Mouse (Mus musculus): ENCODE measurements at regions not wholly inside any gene's neighbourhood (a gene's known extent, or its start where the extent isn't known, plus 50 kb on each side); places are given as distances from the start of the nearest gene placed in this dataset.
"Not testable (repeated sequence)": the region's sequence is repeated elsewhere in the genome, so short reads cannot be mapped to it uniquely, and the experiment has no call there.

DNA sequence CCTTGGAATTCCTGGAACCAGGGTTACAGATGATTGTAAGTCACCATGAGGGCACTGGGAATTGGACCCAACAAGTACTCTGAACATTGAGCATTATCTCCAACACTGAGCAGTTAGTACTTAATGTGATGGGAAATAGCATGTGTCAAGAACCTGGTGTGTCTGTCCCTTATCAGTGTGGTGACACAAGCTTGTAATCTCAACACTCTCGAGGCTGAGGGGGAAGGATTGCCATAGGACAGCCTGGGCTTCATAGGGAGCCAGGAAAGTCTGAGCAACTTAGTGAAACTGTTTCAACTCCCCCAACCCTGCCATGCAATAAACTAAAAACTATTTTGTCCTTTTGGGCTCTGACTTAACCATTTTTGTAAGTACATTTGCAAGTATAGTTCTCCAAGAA lies 100.0 kb downstream of the Wdr20rt start:
- no peak for DNase-seq (ENCODE audit: low read depth, low spot score)

DNA sequence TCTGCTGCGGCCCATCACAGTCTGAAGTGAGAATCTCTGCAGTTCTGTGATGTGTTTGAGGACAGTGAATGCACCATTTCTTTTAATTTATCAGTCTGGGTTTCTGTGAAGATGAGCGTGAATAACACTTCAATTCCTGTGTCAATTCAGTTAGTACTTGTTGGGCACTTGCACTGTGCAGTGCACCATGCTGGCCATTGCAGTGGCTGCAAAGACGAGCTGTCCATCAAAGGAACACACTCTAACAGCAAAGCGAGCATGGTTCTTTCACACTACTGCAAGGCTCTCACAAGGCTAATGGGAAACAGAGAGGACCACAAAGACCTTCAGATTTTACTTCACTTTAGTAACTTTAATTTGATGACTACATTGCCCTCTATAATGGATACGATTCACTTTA lies 103.2 kb downstream of the Wdr20rt start:
- DNase-seq (ENCODE audit: low read depth, low spot score): no peak

DNA sequence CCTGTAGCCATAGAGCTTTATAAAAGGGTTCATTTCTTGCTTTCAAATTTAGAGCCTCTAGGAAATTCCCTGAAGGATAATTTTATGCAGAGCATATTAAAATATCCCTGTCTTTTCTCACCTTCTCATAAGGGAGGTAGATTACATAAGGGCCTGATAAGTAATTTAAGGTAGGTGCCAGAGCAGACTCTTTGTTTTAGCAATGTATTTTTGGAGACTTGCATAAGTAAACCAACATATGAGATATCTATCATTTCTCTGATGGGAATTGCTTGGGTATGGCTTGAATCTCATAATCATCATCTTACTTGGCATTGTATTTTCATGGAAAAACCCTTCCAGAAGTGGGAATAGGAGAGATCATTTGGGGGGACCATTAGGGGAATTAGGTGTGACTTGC lies 104.4 kb downstream of the Wdr20rt start:
- DNase-seq (ENCODE audit: low read depth, low spot score): no peak

- no peak for DNase-seq (ENCODE audit: low read depth, low spot score)
Measured at GRCm38 (mm10) chr12:65340009-65340408, 114.7 kb downstream of the Wdr20rt start.

GRCm38 (mm10) chr12:65347251-65347650 lies 121.9 kb downstream of the Wdr20rt start:
- peak; percentile 63 for DNase-seq (ENCODE audit: low read depth, low spot score)

DNA sequence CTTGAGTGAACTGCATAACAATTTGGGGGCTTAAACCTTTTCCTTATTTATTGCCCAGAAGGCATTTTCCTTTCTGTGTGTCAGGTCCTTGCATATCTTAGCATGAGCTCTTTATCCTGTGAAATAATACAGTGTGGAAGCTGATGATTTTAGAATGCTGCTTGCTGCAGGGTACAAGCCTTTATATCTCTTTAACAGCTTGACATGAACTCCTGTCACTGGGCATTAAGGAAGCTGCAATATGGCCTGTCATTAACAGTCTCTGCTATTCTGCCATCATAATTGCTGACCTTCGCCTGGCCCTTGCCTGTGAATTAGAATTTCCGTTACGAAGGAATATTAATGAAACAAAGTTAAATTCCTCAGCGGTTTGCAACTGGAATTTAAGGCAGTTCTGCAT lies 124.2 kb downstream of the Wdr20rt start:
- no peak for DNase-seq (ENCODE audit: low read depth, low spot score)

GRCm38 (mm10) chr12:65364179-65364578 lies 138.9 kb downstream of the Wdr20rt start:
- DNase-seq (ENCODE audit: low read depth, low spot score): peak; percentile 47

- DNase-seq (ENCODE audit: low read depth, low spot score): no peak
Measured at GRCm38 (mm10) chr12:65367334-65367733, 142.0 kb downstream of the Wdr20rt start.

- DNase-seq (ENCODE audit: low read depth, low spot score): peak; percentile 20
Measured at GRCm38 (mm10) chr12:65367866-65368419, 142.6 kb downstream of the Wdr20rt start.

GRCm38 (mm10) chr12:65371650-65372049 lies 146.3 kb downstream of the Wdr20rt start:
- DNase-seq (ENCODE audit: low read depth, low spot score): no peak

- DNase-seq (ENCODE audit: low read depth, low spot score): no peak
Measured at GRCm38 (mm10) chr12:65379321-65379720, 154.0 kb downstream of the Wdr20rt start.

DNA sequence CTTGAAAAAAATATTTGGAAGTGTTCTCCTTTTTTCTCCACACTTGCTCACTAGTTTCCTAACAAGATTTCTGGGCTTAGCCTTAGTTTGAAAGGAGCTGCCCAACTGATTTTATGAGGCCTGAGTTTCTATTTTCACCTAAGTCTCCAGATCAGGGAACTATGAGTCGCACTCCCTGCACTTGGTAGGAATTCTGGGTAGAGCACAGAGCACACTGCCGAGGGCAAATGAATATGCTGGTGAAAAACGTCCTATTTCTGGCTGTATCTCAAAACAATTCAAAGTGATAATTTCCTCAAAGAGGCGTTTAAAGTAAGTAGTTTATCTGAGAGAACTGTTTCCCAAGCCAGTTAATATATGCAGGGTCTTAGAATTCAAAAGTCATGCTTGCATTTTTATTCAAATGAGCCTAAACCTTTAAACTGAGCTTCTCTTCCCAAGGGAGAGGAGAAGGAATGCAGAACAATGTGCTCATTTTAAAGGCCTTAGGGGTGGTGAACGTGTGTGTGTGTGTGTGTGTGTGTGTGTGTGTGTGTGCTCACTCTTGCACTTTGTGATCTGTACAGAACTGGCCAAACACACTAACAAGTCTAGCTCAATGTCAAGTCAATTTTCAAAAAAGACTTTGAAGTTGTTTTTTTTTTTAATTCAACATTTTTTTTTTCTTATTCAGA lies 156.9 kb downstream of the Wdr20rt start:
- no peak for DNase-seq (ENCODE audit: low read depth, low spot score)

- not testable (repeated sequence) for DNase-seq (ENCODE audit: low read depth, low spot score)
Measured at GRCm38 (mm10) chr12:65382796-65383195, 157.5 kb downstream of the Wdr20rt start.

DNA sequence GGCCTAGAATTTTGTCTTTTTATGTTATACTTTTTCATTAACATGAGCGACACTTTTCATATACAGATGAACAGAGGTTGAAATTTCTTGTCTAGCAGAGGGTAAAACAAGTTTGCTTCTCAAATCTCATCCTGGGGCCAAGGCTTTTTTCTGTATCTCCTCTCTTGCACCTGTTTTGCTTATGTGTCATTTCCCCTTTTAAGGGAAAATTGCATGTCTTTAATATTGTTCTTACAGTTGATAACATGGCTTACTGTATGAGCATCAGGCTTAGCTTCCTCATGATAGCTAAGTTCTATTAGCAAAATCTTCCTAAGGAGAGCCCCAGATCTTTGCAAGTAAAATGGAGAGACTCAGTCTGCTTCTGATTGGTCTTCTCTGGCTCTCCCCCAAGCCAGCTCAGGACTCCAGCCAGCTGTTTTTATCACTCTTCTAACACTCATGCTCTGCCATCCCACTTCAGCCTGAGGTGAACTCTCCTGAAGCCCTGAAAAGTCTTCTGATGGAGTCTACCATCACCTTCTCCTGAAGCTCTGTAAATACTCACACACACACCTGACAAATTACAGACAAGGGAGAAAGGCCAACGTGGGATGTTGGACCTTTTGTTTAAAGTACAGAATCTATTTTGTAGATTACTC lies 160.8 kb downstream of the Wdr20rt start:
- no peak for DNase-seq (ENCODE audit: low read depth, low spot score)

DNA sequence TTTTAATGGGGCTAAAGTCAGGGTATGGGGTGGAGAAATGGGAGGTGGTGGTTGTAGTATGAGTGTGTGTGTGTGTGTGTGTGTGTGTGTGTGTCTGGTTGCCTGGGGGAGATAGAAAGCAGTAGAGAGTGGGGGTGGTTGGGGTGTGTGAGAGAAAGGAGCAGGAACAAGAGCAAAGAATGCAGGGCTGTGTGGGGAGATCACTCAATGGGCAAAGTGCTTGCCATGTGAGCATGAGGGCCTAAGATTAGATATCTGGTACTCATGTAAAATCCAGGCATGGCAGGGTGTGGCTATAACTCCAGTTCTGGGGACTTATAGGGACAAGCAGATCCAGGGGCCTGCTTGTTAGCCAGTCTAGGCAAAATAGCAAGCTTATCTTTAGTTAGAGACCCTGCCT lies 161.7 kb downstream of the Wdr20rt start:
- no peak for DNase-seq (ENCODE audit: low read depth, low spot score)

DNA sequence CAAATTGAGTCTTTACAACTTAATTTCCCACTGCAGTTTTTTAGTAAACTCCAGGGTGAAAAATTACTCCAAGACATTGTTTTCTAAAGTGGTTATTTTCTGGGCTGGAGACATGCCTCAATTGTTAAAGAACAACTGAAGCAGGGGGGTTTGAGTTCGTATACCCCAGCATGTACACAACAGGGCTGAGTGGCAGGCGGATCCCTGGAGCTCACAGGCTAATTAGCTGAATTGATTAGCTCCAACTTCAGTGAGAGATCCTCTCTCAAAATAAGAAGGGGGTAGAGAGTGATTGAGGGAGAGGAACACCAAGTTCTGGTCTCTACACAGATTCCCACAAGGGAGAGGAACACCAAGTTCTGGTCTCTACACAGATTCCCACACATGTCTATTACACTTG lies 164.2 kb downstream of the Wdr20rt start:
- DNase-seq (ENCODE audit: low read depth, low spot score): no peak

DNA sequence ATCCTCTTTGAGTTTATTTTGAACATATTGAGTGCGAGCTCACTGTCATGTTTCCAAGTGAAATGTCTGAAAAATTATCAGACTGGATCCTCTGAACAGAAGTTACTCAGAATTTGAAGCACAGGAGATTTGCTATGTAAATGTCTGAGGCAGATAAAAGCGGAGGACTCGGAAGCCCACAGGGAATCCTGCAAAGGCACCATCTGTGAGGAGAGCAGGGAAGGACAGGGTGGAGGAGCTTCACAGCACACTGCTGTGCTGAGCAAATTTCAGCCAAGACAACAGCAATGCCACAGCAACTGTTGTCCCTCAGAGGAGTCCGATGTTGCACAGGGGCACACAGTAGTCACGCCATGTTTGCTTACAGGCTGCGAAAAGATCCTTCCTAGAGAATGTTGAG lies 165.0 kb downstream of the Wdr20rt start:
- DNase-seq (ENCODE audit: low read depth, low spot score): no peak

GRCm38 (mm10) chr12:65401728-65402419 lies 176.6 kb downstream of the Wdr20rt start:
- peak; percentile 72 for DNase-seq (ENCODE audit: low read depth, low spot score)

GRCm38 (mm10) chr12:65403124-65403523 lies 177.8 kb downstream of the Wdr20rt start:
- no peak for DNase-seq (ENCODE audit: low read depth, low spot score)

- DNase-seq (ENCODE audit: low read depth, low spot score): no peak
Measured at GRCm38 (mm10) chr12:65413034-65413700, 187.8 kb downstream of the Wdr20rt start.

DNA sequence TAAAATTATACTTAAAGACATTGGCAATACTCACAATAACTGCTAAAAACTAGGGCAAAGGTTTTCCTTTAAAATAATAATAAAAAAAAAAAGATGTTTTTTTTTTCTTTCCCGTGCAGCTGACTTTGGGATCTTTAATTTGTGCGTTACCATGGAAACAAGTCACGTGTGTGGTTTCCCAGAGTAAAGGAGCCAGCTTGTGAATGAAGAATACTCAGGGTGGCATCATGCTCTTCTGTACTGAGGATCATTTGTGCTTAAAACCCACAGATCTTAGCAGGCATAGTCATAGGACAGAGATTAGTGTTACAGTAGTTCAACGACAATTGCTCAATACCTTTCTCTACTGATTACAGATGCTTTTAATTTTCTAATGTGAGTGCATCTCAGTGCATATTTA lies 189.1 kb downstream of the Wdr20rt start:
- DNase-seq (ENCODE audit: low read depth, low spot score): no peak

DNA sequence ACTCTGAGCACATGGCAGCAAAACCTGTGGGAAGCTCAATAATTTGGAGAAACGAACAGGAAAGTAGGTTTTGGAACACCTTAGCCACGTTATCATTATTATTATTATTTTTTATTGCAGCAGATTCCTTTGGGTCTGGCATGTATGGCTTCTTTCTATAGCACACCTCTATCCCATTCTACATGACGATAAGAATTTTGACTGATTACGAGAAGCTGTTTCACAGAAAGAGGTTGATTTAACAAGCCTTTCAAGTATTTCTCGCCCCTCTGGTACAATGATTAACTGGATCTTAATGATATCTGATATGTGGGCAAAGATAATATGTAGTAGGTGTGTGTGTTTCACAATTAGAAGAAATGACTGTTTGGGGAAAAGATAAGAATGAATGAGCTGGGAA lies 191.6 kb downstream of the Wdr20rt start:
- DNase-seq (ENCODE audit: low read depth, low spot score): no peak
